Mouse (Mus musculus) hindbrain, embryonic 11.5 days (tissue): ENCODE measurements around the gene Urad. TPM values are rescaled to one million over a fixed set of nuclear protein-coding genes. Genes with fewer than 3 reads are reported as not detected.

Source experiments
- ATAC-seq: fragments of 200-750 bp; cut with Nextera tagmentation; 2 replicates; pipeline ENCODE4 v1.8.0; 2017; ENCODE audit warnings: mild to moderate bottlenecking, moderate TSS enrichment, moderate library complexity; ENCODE audit not compliant: low FRiP score
- DNase-seq: peaks from one replicate; pipeline ENCODE4 v3.0.0-alpha.2; 2015; ENCODE audit warnings: low spot score
- H3K27ac ChIP-seq: fragments of 300-500 bp; sonication (generic); 2 replicates; pipeline ENCODE4 v1.5.1; 2014; ENCODE audit warnings: mild to moderate bottlenecking, low read depth, low read length
- H3K27me3 ChIP-seq: fragments of 300-500 bp; sonication (generic); 2 replicates; pipeline ENCODE4 v1.6.1; 2014; ENCODE audit warnings: mild to moderate bottlenecking, low read length, moderate library complexity, mixed read lengths; ENCODE audit not compliant: control insufficient read depth, insufficient read depth
- H3K36me3 ChIP-seq: fragments of 300-500 bp; sonication (generic); 2 replicates; pipeline ENCODE4 v1.6.1; 2014; ENCODE audit warnings: mild to moderate bottlenecking, low read length, moderate library complexity, mixed read lengths; ENCODE audit not compliant: control insufficient read depth, insufficient read depth
- H3K4me1 ChIP-seq: fragments of 300-500 bp; sonication (generic); replicated peaks from 2 replicates; pipeline ENCODE4 v1.6.1; 2014; ENCODE audit warnings: low read length, mixed read lengths; ENCODE audit not compliant: control insufficient read depth, insufficient read depth
- H3K4me2 ChIP-seq: fragments of 300-500 bp; sonication (generic); replicated peaks from 2 replicates; pipeline ENCODE4 v1.6.1; 2014; ENCODE audit warnings: mild to moderate bottlenecking, low read depth, low read length
- H3K4me3 ChIP-seq: fragments of 300-500 bp; sonication (generic); 2 replicates; pipeline ENCODE4 v1.5.1; 2014; ENCODE audit warnings: low read depth, low read length
- H3K9ac ChIP-seq: fragments of 300-500 bp; sonication (generic); 2 replicates; pipeline ENCODE4 v1.6.1; 2014; ENCODE audit warnings: low read depth, low read length
- H3K9me3 ChIP-seq: fragments of 300-500 bp; sonication (generic); 2 replicates; pipeline ENCODE4 v1.6.1; 2016; ENCODE audit warnings: low read length; ENCODE audit not compliant: control insufficient read depth
- WGBS: fragments of 180-500 bp; shearing (Covaris S2); extraction: QIAGEN DNeasy Blood & Tissue Kit; methylation state at CpG from one replicate; pipeline ENCODE4 v1.1.7; 2014; 5-methylcytosine and 5-hydroxymethylcytosine counted together
- polyA plus RNA-seq: library from polyadenylated mRNA; unstranded; fragments of >200 nt; fragmentation: Nextera tagmentation; extraction: Ambion mirVana; gene quantifications from 2 replicates; pipeline ENCODE4 v1.2.1, GENCODE M21; 2014

Urad gene
- polyA plus RNA-seq, 1 experiment from 2014 or later = not detected

GRCm38 (mm10) chr5:147269371-147269770 lies 52.9 kb downstream of the Urad start:
- no peaks in the 10 kb centered on the region for H3K9me3 ChIP-seq
- H3K4me3 ChIP-seq = no peak overlapping the region
- H3K9ac ChIP-seq = no peak overlapping the region
- no peak overlapping the region for H3K4me2 ChIP-seq
- no peak overlapping the region for H3K27ac ChIP-seq
- H3K4me1 ChIP-seq = peaks cover 3% of the 10 kb centered on the region; the same call in 1 of the 2 replicates
- no peaks in the 10 kb centered on the region for H3K36me3 ChIP-seq
- 4% methylated on average over 6 of the region's 6 CpGs for WGBS
- peaks cover 87% of the 10 kb centered on the region for H3K27me3 ChIP-seq
- DNase-seq = peak; percentile 49
- no peak for ATAC-seq

- no peaks in the 10 kb centered on the region for H3K36me3 ChIP-seq
- no peak for ATAC-seq
- no peak overlapping the region for H3K4me3 ChIP-seq
- H3K9me3 ChIP-seq = no peaks in the 10 kb centered on the region
- peak; percentile 47 for DNase-seq
- no peak overlapping the region for H3K4me2 ChIP-seq
- peaks cover 3% of the 10 kb centered on the region; the same call in 1 of the 2 replicates for H3K4me1 ChIP-seq
- no peak overlapping the region for H3K9ac ChIP-seq
- no peak overlapping the region for H3K27ac ChIP-seq
- 1% methylated on average over 8 of the region's 8 CpGs for WGBS
- peaks cover 84% of the 10 kb centered on the region for H3K27me3 ChIP-seq
These were observed 53.5 kb downstream of the Urad start for GRCm38 (mm10) chr5:147268728-147269127.

DNA sequence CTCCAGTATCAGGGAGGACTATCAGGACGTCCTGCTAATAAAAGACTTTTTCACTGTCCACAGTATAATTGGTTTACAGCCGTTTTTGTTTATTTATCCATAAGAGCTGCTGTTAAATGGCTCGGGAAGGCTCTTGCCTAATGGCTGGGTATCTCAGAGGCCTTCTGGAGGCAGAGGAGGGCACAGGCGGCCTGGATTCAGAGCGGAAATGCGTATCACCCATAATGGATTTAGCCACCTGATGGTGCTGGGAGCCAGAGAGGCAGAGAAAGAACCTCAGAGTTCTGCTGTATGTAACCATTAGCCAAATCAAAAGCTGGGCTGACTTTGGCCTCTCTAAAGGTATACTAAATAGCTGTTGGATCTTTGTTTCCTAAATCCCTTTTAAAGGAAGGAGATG lies 54.8 kb downstream of the Urad start:
- H3K9me3 ChIP-seq = no peaks in the 10 kb centered on the region
- H3K27me3 ChIP-seq = peaks cover 77% of the 10 kb centered on the region
- DNase-seq (peak; percentile 42), ATAC-seq (no peak)
- no peak overlapping the region for H3K27ac ChIP-seq
- H3K4me1 ChIP-seq = peaks cover 3% of the 10 kb centered on the region; the same call in 1 of the 2 replicates
- no peak overlapping the region for H3K4me3 ChIP-seq
- WGBS = 12% methylated on average over 6 of the region's 6 CpGs
- H3K4me2 ChIP-seq = no peak overlapping the region
- H3K36me3 ChIP-seq = no peaks in the 10 kb centered on the region
- no peak overlapping the region for H3K9ac ChIP-seq

Other genes with a start within 250 kb of the Urad start
- gene Lnx2, start 245.9 kb downstream of the Urad start, polyA plus RNA-seq = 7.7 and 8.4 TPM in 2 replicates
- 112 and 119 TPM in 2 replicates for gene Polr1d, start 245.4 kb downstream of the Urad start, polyA plus RNA-seq
- gene Gsx1, start 133.7 kb downstream of the Urad start, polyA plus RNA-seq = 6.7 and 11.3 TPM in 2 replicates
- gene Pdx1, start 52.5 kb downstream of the Urad start, polyA plus RNA-seq = not detected in 2 replicates
- not detected in 2 replicates for gene Cdx2, start 15.2 kb downstream of the Urad start, polyA plus RNA-seq
- 0.14 and 0.15 TPM in 2 replicates for gene Flt3, start 78.0 kb upstream of the Urad start, polyA plus RNA-seq
- 43.6 and 63.8 TPM in 2 replicates for gene Pan3, start 107.7 kb upstream of the Urad start, polyA plus RNA-seq